Comparison of ENCODE assay signal across 29 mouse cellular contexts in genomic region chr14:118289133-118289532, GRCm38 (mm10). TPM values are rescaled to one million over a fixed set of nuclear protein-coding genes. Genes with fewer than 3 reads are reported as not detected.
"Had no signal": no experiment of that assay in that cellular context is flagged by ENCODE, and none has a peak within 500 bp of the region (broad histone marks: within the 10 kb centered on the region; RNA-seq: fewer than 3 reads in every experiment).

No protein-coding gene starts in this region.

- H3K4me1 ChIP-seq: limb, embryonic 15.5 days; liver, embryonic 15.5 days; megakaryocyte, embryonic 14.5 days; midbrain, embryonic 10.5 days; midbrain, embryonic 13.5 days; neural tube, embryonic 12.5 days; neural tube, embryonic 15.5 days had no signal

- H3K36me3 ChIP-seq: limb, embryonic 15.5 days; liver, embryonic 15.5 days; midbrain, embryonic 10.5 days; midbrain, embryonic 13.5 days; neural tube, embryonic 12.5 days; neural tube, embryonic 15.5 days had no signal

- H3K9me3 ChIP-seq: limb, embryonic 15.5 days; liver, embryonic 15.5 days; midbrain, embryonic 10.5 days; midbrain, embryonic 13.5 days; neural tube, embryonic 12.5 days; neural tube, embryonic 15.5 days had no signal

- H3K9ac ChIP-seq: limb, embryonic 15.5 days; liver, embryonic 15.5 days; midbrain, embryonic 13.5 days; neural tube, embryonic 12.5 days; neural tube, embryonic 15.5 days had no signal

- H3K4me3 ChIP-seq: left cerebral cortex, adult 2 months; limb, embryonic 15.5 days; liver, embryonic 15.5 days; megakaryocyte, embryonic 14.5 days; midbrain, embryonic 10.5 days; midbrain, embryonic 13.5 days; neural tube, embryonic 12.5 days; neural tube, embryonic 15.5 days had no signal

- H3K27ac ChIP-seq: kidney, postnatal 0 days; left cerebral cortex, adult 2 months; limb, embryonic 15.5 days; liver, embryonic 15.5 days; macrophage; midbrain, embryonic 10.5 days; midbrain, embryonic 13.5 days; neural tube, embryonic 12.5 days; neural tube, embryonic 15.5 days; stomach, postnatal 0 days had no signal

- DNase-seq: kidney, adult 2 months; kidney, postnatal 36 days; layer of hippocampus, postnatal 36 days; lung, adult 2 months; right cerebral cortex, adult 18-20 months; right cerebral cortex, postnatal 14 days; right cerebral cortex, postnatal 4 days; thymus, adult 2 months; thymus, postnatal 14 days; thymus, postnatal 4 days had no signal

- H3K4me2 ChIP-seq: limb, embryonic 15.5 days; liver, embryonic 11.5 days; liver, embryonic 15.5 days; midbrain, embryonic 13.5 days; neural tube, embryonic 12.5 days; neural tube, embryonic 15.5 days had no signal

- H3K27me3 ChIP-seq: limb, embryonic 15.5 days; liver, embryonic 15.5 days; megakaryocyte, embryonic 14.5 days; midbrain, embryonic 13.5 days; neural tube, embryonic 12.5 days; neural tube, embryonic 15.5 days had no signal

- ATAC-seq: lung, postnatal 0 days; midbrain, embryonic 13.5 days had no signal

RNA-seq across cellular contexts. Expression of gene Gm9376, which starts 22.4 kb away (rescaled TPM):
- total RNA-seq: layer of hippocampus, adult 8-10 months; layer of hippocampus, postnatal 10 days; layer of hippocampus, postnatal 36 days; left cerebral cortex, adult 2 months; left cerebral cortex, postnatal 25 days had no signal
- polyA plus RNA-seq: kidney, adult 2 months; kidney, embryonic 14.5 days; kidney, postnatal 0 days; limb, embryonic 11.5 days; limb, embryonic 15.5 days; liver, embryonic 11.5 days; liver, embryonic 15.5 days; lung, adult 2 months; lung, postnatal 0 days; macrophage; midbrain, embryonic 10.5 days; midbrain, embryonic 13.5 days; neural tube, embryonic 12.5 days; neural tube, embryonic 15.5 days; stomach, embryonic 14.5 days; stomach, postnatal 0 days; thymus, adult 2 months had no signal

RNA-seq across cellular contexts. Expression of gene Sox21, which starts 52.3 kb away (rescaled TPM):
- polyA plus RNA-seq: kidney, adult 2 months; kidney, embryonic 14.5 days; kidney, postnatal 0 days; liver, embryonic 15.5 days; macrophage had no signal
